ENCODE assay signal across 21 mouse cellular contexts in the genomic region with DNA sequence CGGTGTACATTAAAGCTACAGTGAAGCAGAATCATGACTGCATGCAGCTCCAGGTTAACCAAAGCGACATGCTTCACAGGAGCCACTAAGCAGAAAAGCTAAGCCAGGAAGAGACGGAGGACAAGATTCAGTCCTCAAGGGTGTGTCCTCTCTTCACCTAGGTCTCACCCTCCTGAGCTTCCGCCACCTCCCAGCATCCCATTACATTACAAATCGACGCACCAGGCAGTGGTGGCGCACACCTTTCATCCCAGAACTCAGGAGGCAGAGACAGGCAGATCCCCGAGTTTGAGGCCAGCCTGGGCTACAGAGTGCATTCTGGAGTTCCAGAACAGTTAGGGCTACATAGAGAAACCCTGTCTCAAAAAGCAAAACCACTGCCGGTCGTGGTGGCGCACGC.
"Had no signal": no experiment of that assay in that cellular context is flagged by ENCODE, and none has a peak within 500 bp of the region (broad histone marks: within the 10 kb centered on the region; RNA-seq: fewer than 3 reads in every experiment).

No protein-coding gene starts in this region.

- H3K4me3 ChIP-seq: heart, embryonic 10.5 days; heart, embryonic 12.5 days; hindbrain, embryonic 10.5 days; hindbrain, embryonic 12.5 days; intestine, embryonic 15.5 days; layer of hippocampus, adult 2 months; limb, embryonic 13.5 days; limb, embryonic 15.5 days; liver, embryonic 12.5 days had no signal

- DNase-seq: gastrocnemius, postnatal 25 days; kidney, adult 18-20 months; kidney, adult 8-10 months; kidney, postnatal 10 days; kidney, postnatal 25 days; kidney, postnatal 4 days; layer of hippocampus, postnatal 36 days; left cerebral cortex, postnatal 4 days had no signal

- H3K4me2 ChIP-seq: heart, embryonic 12.5 days; hindbrain, embryonic 12.5 days; hindbrain, embryonic 14.5 days; intestine, embryonic 15.5 days; limb, embryonic 13.5 days; limb, embryonic 15.5 days; liver, embryonic 12.5 days had no signal

- H3K9me3 ChIP-seq: heart, embryonic 10.5 days; intestine, embryonic 15.5 days; limb, embryonic 15.5 days; liver, embryonic 12.5 days had no signal

- H3K4me1 ChIP-seq: heart, embryonic 10.5 days; hindbrain, embryonic 10.5 days; hindbrain, embryonic 12.5 days; intestine, embryonic 15.5 days; liver, embryonic 12.5 days had no signal

- H3K36me3 ChIP-seq: heart, embryonic 10.5 days; heart, embryonic 12.5 days; hindbrain, embryonic 10.5 days; hindbrain, embryonic 12.5 days; intestine, embryonic 15.5 days; limb, embryonic 13.5 days; limb, embryonic 15.5 days; liver, embryonic 12.5 days had no signal

- ATAC-seq: hindbrain, embryonic 16.5 days; intestine, embryonic 15.5 days; intestine, postnatal 0 days; liver, embryonic 12.5 days had no signal

- H3K27me3 ChIP-seq: hindbrain, embryonic 12.5 days; intestine, embryonic 15.5 days; limb, embryonic 13.5 days; limb, embryonic 15.5 days; liver, embryonic 12.5 days had no signal

- H3K27ac ChIP-seq: heart, embryonic 10.5 days; hindbrain, embryonic 10.5 days; hindbrain, embryonic 12.5 days; hindbrain, embryonic 14.5 days; intestine, embryonic 15.5 days; layer of hippocampus, adult 2 months; limb, embryonic 13.5 days; limb, embryonic 15.5 days; liver, embryonic 12.5 days; liver, embryonic 14.5 days had no signal

- H3K9ac ChIP-seq: heart, embryonic 12.5 days; hindbrain, embryonic 12.5 days; hindbrain, embryonic 14.5 days; intestine, embryonic 15.5 days; limb, embryonic 13.5 days; limb, embryonic 15.5 days; liver, embryonic 12.5 days; liver, embryonic 14.5 days had no signal
